Mouse (Mus musculus): ENCODE measurements at regions not wholly inside any gene's neighbourhood (a gene's known extent, or its start where the extent isn't known, plus 50 kb on each side); places are given as distances from the start of the nearest gene placed in this dataset.

DNA sequence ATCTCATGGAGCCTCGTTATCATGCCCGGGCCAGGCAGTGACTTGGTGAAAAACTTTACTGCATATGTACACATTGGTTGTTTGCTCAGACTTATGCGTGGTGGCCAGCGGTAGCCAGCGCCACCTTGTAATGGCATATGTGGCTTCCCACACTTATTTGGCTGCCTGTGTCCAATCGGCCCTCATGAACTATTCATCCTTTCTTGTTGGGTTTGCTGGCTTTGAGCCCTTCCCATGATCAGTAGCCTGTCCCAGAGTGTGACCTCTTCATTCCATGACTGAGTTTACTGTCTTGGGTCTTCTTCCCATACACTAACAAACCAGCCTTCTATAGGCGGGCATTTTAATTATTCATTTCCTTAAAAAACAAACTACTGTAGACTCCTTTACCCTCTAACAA is 361.9 kb downstream of the Etnk1 start:
- TF ChIP-seq EP300 (IDR thresholded peaks at IDR 0.05; ENCODE audit: insufficient read depth, low read depth, low read length): no peak
- no peak for TF ChIP-seq CTCF (IDR thresholded peaks at IDR 0.05)
